Mouse (Mus musculus): Measurements from ENCODE around the gene Ak4.

DNA sequence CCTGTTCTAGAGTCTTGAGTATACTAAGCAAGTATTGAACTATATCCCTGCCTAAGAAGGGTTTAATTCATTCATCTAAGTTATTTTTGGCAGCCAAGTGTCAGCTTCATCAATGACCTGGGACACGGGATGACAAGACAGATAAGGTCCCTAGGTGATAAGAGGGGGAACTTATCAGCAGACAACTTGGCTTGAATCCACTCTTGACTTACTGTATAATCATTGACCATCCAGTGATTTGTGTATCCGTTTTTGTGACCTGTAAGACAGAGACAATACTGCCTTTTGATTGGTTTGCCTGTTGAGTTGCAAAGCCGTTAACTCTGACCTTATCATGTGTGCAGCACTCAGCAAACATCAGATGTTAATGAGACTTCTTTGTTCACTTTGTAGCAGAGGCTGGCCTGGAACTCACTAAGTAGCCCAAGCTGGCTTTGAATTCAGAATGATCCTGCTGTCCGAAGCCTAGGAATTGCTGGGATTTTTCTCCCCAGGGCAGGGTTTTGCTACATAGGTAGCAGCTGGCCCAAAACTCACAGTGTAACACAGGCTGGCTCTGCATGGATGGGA is 19.0 kb upstream of the Ak4 start:
- TF ChIP-seq ZC3H11A (IDR thresholded peaks at IDR 0.05; ENCODE audit: borderline replicate concordance, low read depth, low read length): no peak
- no peak for TF ChIP-seq HCFC1 (IDR thresholded peaks at IDR 0.05; ENCODE audit: borderline replicate concordance, insufficient read depth, low read length)
- no peak for TF ChIP-seq CHD2 (IDR thresholded peaks at IDR 0.05; ENCODE audit: low read depth, low read length)

Measured in ES-E14 (cell line).